Mouse (Mus musculus): ENCODE data around the gene Asb4. TPM values are rescaled to one million over a fixed set of nuclear protein-coding genes. Genes with fewer than 3 reads are reported as not detected.

Asb4 gene
- total and polyA plus RNA-seq, 3 experiments, result 0.04 to 0.11 (median 0.07) TPM

- no peak overlapping the region for H3K4me3 ChIP-seq (replicated peaks in 1 of 3; ENCODE audit: low read depth in 2 of 3, low read length in 2 of 3, poor library complexity in 1 of 3)
- H3K9ac ChIP-seq (ENCODE audit: insufficient read depth, low read depth), result no peak overlapping the region
- dilution Hi-C loops (cut with MboI; ENCODE audit: extremely low pct_ligation_motif_present, extremely low pct_unique_long_range_greater_than_20kb, low sequenced_read_pairs) (no loop called here), in situ Hi-C loops (cut with MboI; ENCODE audit: low pct_ligation_motif_present, low pct_unique_long_range_greater_than_20kb, low sequenced_read_pairs) (no loop called here)
- no peaks in the 10 kb centered on the region for H3K27me3 ChIP-seq (replicated peaks)
- H3K9me3 ChIP-seq (replicated peaks; ENCODE audit: low read length), result no peaks in the 10 kb centered on the region
- peak; percentile 79 for DNase-seq (ENCODE audit: extremely low read depth)
- peak; percentile 19 for TF ChIP-seq ZC3H11A (IDR thresholded peaks at IDR 0.05; ENCODE audit: low read depth, low read length)
- peak; percentile 90 for TF ChIP-seq RAD21 (IDR thresholded peaks at IDR 0.05; ENCODE audit: low read depth, low read length)
- TF ChIP-seq SMC3 (IDR thresholded peaks at IDR 0.05; ENCODE audit: low read depth, low read length), result peak; percentile 71
- no peak for TF ChIP-seq USF1 (IDR thresholded peaks at IDR 0.05; ENCODE audit: low read depth, low read length)
- 0 out of 2 replicates have a peak, but pooled peaks have one; percentile 15 for TF ChIP-seq NELFE (IDR thresholded peaks at IDR 0.05; ENCODE audit: low read depth, low read length)
- peak; percentile 38 to 92; a peak in 3 of 4 replicates for TF ChIP-seq CTCF (conservative IDR thresholded peaks at IDR 0.05 in 1 of 2, IDR thresholded peaks at IDR 0.05 in 1 of 2; ENCODE audit: low read depth in 2 of 2, low read length in 2 of 2)
- TF ChIP-seq KAT2A (IDR thresholded peaks at IDR 0.05; ENCODE audit: insufficient replicate concordance, low read length), result no peak
- peaks cover 3 to 4% of the 10 kb centered on the region in 2 experiments; a peak in 2 of 4 replicates for H3K4me1 ChIP-seq (ENCODE audit: control insufficient read depth in 1 of 2, insufficient read depth in 2 of 2)
- H3K36me3 ChIP-seq (replicated peaks in 1 of 2; ENCODE audit: control insufficient read depth in 1 of 2, insufficient read depth in 1 of 2, low read length in 1 of 2), result no peaks in the 10 kb centered on the region
- H3K27ac ChIP-seq (ENCODE audit: insufficient read depth, low read depth), result no peak overlapping the region
- no peaks in the 10 kb centered on the region for H3K79me2 ChIP-seq (replicated peaks; ENCODE audit: control insufficient read depth, extremely low read depth, insufficient read depth, poor library complexity, severe bottlenecking)
- H3K4me2 ChIP-seq (ENCODE audit: insufficient read depth, low read depth, poor library complexity, severe bottlenecking), result no peak overlapping the region
Measured at GRCm38 (mm10) chr6:5401394-5401793, 18.2 kb downstream of the Asb4 start.

DNA sequence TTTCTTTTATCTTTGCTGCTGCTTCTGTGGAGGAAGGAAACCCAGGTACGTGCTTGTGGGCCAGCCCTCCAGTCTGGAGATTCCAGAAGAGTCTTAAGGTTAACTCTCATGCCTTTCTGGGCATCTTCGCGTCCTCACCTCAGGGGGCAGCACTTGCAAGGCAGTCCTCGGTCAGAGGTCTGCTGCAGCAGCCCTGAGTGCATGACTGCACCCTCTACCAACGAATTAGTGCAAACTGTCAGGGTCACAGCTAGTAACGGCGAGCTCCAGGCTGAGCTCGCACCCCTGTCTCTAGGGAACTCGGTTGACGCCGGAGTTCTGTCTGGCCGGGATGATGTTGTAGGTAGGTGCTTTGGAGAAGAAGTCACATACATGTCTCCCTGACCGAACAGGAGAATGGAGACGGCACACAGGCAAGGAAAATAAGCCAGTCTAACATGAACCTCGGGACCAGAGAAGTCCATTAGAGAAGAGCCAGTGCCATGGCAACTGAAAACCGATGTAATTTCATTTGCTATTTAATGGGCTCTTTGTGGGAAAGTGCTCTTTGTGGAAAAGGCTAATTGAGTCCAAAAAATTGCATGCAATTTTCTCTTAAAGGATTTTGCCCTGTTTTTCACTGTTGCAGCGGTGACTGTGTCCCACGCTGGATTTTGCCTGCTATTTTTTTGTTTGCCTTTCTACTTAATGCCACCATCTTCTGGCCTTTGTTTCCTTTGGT is 20.1 kb downstream of the Asb4 start:
- Histone ChIP-seq H3K27ac (ENCODE audit: insufficient read depth, low read depth) (no peak overlapping the region), H3K79me2 (replicated peaks; ENCODE audit: control insufficient read depth, extremely low read depth, insufficient read depth, poor library complexity, severe bottlenecking) (no peaks in the 10 kb centered on the region), H3K9ac (ENCODE audit: insufficient read depth, low read depth) (no peak overlapping the region), H3K4me3 (replicated peaks in 1 of 3; ENCODE audit: low read depth in 2 of 3, low read length in 2 of 3, poor library complexity in 1 of 3) (no peak overlapping the region), H3K4me2 (ENCODE audit: insufficient read depth, low read depth, poor library complexity, severe bottlenecking) (no peak overlapping the region), H3K4me1 (ENCODE audit: control insufficient read depth in 1 of 2, insufficient read depth in 2 of 2) (peaks cover 1 to 4% of the 10 kb centered on the region in 2 experiments; a peak in 2 of 4 replicates), H3K36me3 (replicated peaks in 1 of 2; ENCODE audit: control insufficient read depth in 1 of 2, insufficient read depth in 1 of 2, low read length in 1 of 2) (no peaks in the 10 kb centered on the region), H3K9me3 (replicated peaks; ENCODE audit: low read length) (no peaks in the 10 kb centered on the region), H3K27me3 (replicated peaks) (no peaks in the 10 kb centered on the region)
- TF ChIP-seq E2F4 (IDR thresholded peaks at IDR 0.05; ENCODE audit: insufficient replicate concordance, low read depth, low read length), result no peak
- TF ChIP-seq CTCF (conservative IDR thresholded peaks at IDR 0.05 in 1 of 2, IDR thresholded peaks at IDR 0.05 in 1 of 2; ENCODE audit: low read depth in 2 of 2, low read length in 2 of 2), result peak in 1 of 2 experiments; percentile 49; a peak in 2 of 4 replicates
- dilution Hi-C loops (cut with MboI; ENCODE audit: extremely low pct_ligation_motif_present, extremely low pct_unique_long_range_greater_than_20kb, low sequenced_read_pairs), result no loop called here
- no peak for DNase-seq (ENCODE audit: extremely low read depth)
- in situ Hi-C loops (cut with MboI; ENCODE audit: low pct_ligation_motif_present, low pct_unique_long_range_greater_than_20kb, low sequenced_read_pairs), result no loop called here

- Histone ChIP-seq H3K36me3 (replicated peaks in 1 of 2; ENCODE audit: control insufficient read depth in 1 of 2, insufficient read depth in 1 of 2, low read length in 1 of 2) (no peaks in the 10 kb centered on the region), H3K4me1 (ENCODE audit: control insufficient read depth in 1 of 2, insufficient read depth in 2 of 2) (peaks cover 0 to 4% of the 10 kb centered on the region in 2 experiments; a peak in 1 of 4 replicates), H3K79me2 (replicated peaks; ENCODE audit: control insufficient read depth, extremely low read depth, insufficient read depth, poor library complexity, severe bottlenecking) (no peaks in the 10 kb centered on the region), H3K4me3 (replicated peaks in 1 of 3; ENCODE audit: low read depth in 2 of 3, low read length in 2 of 3, poor library complexity in 1 of 3) (no peak overlapping the region), H3K27me3 (replicated peaks) (no peaks in the 10 kb centered on the region), H3K4me2 (ENCODE audit: insufficient read depth, low read depth, poor library complexity, severe bottlenecking) (no peak overlapping the region), H3K27ac (ENCODE audit: insufficient read depth, low read depth) (no peak overlapping the region), H3K9me3 (replicated peaks; ENCODE audit: low read length) (no peaks in the 10 kb centered on the region), H3K9ac (ENCODE audit: insufficient read depth, low read depth) (no peak overlapping the region)
- dilution Hi-C loops (cut with MboI; ENCODE audit: extremely low pct_ligation_motif_present, extremely low pct_unique_long_range_greater_than_20kb, low sequenced_read_pairs), result no loop called here
- TF ChIP-seq TCF12 (IDR thresholded peaks at IDR 0.05; ENCODE audit: low read depth, low read length) (no peak), ZC3H11A (IDR thresholded peaks at IDR 0.05; ENCODE audit: low read depth, low read length) (no peak), BHLHE40 (IDR thresholded peaks at IDR 0.05; ENCODE audit: low read depth, low read length) (no peak), E2F4 (IDR thresholded peaks at IDR 0.05; ENCODE audit: insufficient replicate concordance, low read depth, low read length) (no peak), POLR2AphosphoS2 (IDR thresholded peaks at IDR 0.05; ENCODE audit: low read depth, low read length) (no peak)
- in situ Hi-C loops (cut with MboI; ENCODE audit: low pct_ligation_motif_present, low pct_unique_long_range_greater_than_20kb, low sequenced_read_pairs), result no loop called here
- no peak for DNase-seq (ENCODE audit: extremely low read depth)
Measured at GRCm38 (mm10) chr6:5404016-5404415, 20.8 kb downstream of the Asb4 start.

All from CH12.LX (cell line).